Mouse (Mus musculus): ENCODE measurements around the gene Borcs8.

GRCm38 (mm10) chr8:70147678-70148607, 8.6 kb downstream of the Borcs8 start:
- TF ChIP-seq CTCF (IDR thresholded peaks at IDR 0.05; ENCODE audit: control insufficient read depth, insufficient read depth, insufficient replicate concordance, low read depth, low read length) (no peak), POLR2A (IDR thresholded peaks at IDR 0.05; ENCODE audit: control insufficient read depth, low read depth, low read length) (no peak)

Measured in testis, adult 2 months (tissue).